Mouse (Mus musculus) liver, embryonic 14.5 days (tissue): ENCODE measurements around the gene Mapk7. TPM values are rescaled to one million over a fixed set of nuclear protein-coding genes. Genes with fewer than 3 reads are reported as not detected.

Experiments
- ATAC-seq: fragments of 200-750 bp; cut with Nextera tagmentation; 2 replicates; pipeline ENCODE4 v1.8.0; 2017; ENCODE audit warnings: moderate number of reproducible peaks, mild to moderate bottlenecking, moderate library complexity; ENCODE audit not compliant: insufficient read depth
- DNase-seq, 3 experiments: peaks; one replicate each; pipeline ENCODE4 v3.0.0-alpha.2; 2012 to 2013; ENCODE audit warnings: low read depth in 3 of 3, low spot score in 3 of 3
- H3K27ac ChIP-seq: fragments of 300-500 bp; sonication (generic); 2 replicates; pipeline ENCODE4 v1.5.1; 2014; ENCODE audit warnings: moderate library complexity, mild to moderate bottlenecking, control low read depth, inconsistent platforms
- H3K27me3 ChIP-seq: fragments of 300-500 bp; sonication (generic); 2 replicates; pipeline ENCODE4 v1.6.1; 2014; ENCODE audit warnings: mild to moderate bottlenecking, low read length, moderate library complexity; ENCODE audit not compliant: control insufficient read depth, insufficient read depth
- H3K36me3 ChIP-seq: fragments of 300-500 bp; sonication (generic); replicated peaks from 2 replicates; pipeline ENCODE4 v1.6.1; 2014; ENCODE audit warnings: low read depth; ENCODE audit not compliant: control insufficient read depth, insufficient read depth
- H3K4me1 ChIP-seq, 2 experiments: fragments of 200-500 bp in 1 of 2; fragments of 300-500 bp in 1 of 2; sonication (generic) in 1 of 2; replicated peaks; 2 replicates each; pipeline ENCODE4 v1.6.1; 2012 to 2014; ENCODE audit warnings: antibody characterized with exemption in 1 of 2, inconsistent platforms in 1 of 2, low read length in 1 of 2; ENCODE audit not compliant: control insufficient read depth in 2 of 2, insufficient read depth in 2 of 2
- H3K4me2 ChIP-seq: fragments of 300-500 bp; sonication (generic); 2 replicates; pipeline ENCODE4 v1.6.1; 2014; ENCODE audit warnings: low read depth, mild to moderate bottlenecking, control low read depth, moderate library complexity
- H3K4me3 ChIP-seq, 2 experiments: fragments of 200-500 bp in 1 of 2; fragments of 300-500 bp in 1 of 2; sonication (generic) in 1 of 2; 2 replicates each; pipeline ENCODE4 v1.5.1; 2012 to 2014; ENCODE audit warnings: low read depth in 2 of 2, low read length in 2 of 2, mild to moderate bottlenecking in 2 of 2, control low read depth in 1 of 2, inconsistent platforms in 1 of 2, moderate library complexity in 1 of 2; ENCODE audit not compliant: insufficient read depth in 1 of 2
- H3K9ac ChIP-seq: fragments of 300-500 bp; sonication (generic); replicated peaks from 2 replicates; pipeline ENCODE4 v1.6.1; 2014; ENCODE audit warnings: mild to moderate bottlenecking, control low read depth, moderate library complexity
- H3K9me3 ChIP-seq: fragments of 300-500 bp; sonication (generic); 2 replicates; pipeline ENCODE4 v1.6.1; 2016; ENCODE audit warnings: low read length, mixed read lengths; ENCODE audit not compliant: control insufficient read depth
- CTCF ChIP-seq: IDR thresholded peaks from 2 replicates; pipeline ENCODE4 v1.5.1; 2016; ENCODE audit warnings: antibody characterized with exemption, low read depth, control low read depth
- EP300 ChIP-seq: IDR thresholded peaks from 2 replicates; pipeline ENCODE4 v1.6.1; 2016; ENCODE audit warnings: antibody characterized with exemption, low read depth
- WGBS: fragments of 180-500 bp; shearing (Covaris S2); extraction: QIAGEN DNeasy Blood & Tissue Kit; methylation state at CpG from one replicate; pipeline ENCODE4 v1.1.7; 2014; ENCODE audit not compliant: insufficient replicate concordance; 5-methylcytosine and 5-hydroxymethylcytosine counted together
- polyA plus RNA-seq, 2 experiments: library from polyadenylated mRNA; depleted of rRNA in 1 of 2; stranded (reverse) in 1 of 2; unstranded in 1 of 2; fragments of >200 nt; fragmentation: Nextera tagmentation in 1 of 2; extraction: Ambion mirVana in 1 of 2; gene quantifications; 2 replicates each; pipeline versions ENCODE4 v1.2.1 to v1.2.3; 2012 to 2014

The Mapk7 gene
- polyA plus RNA-seq, 2 experiments: 4.8 to 6.4 TPM

GRCm38 (mm10) chr11:61484256-61484612 is 10.0 kb downstream of the Mapk7 start:
- Histone ChIP-seq H3K36me3 (no peaks in the 10 kb centered on the region), H3K4me1 (no peaks in the 10 kb centered on the region), H3K27me3 (no peaks in the 10 kb centered on the region), H3K4me3 (no peak overlapping the region), H3K27ac (no peak overlapping the region), H3K9me3 (no peaks in the 10 kb centered on the region), H3K4me2 (no peak overlapping the region), H3K9ac (no peak overlapping the region)
- TF ChIP-seq EP300: no peak
- no peak for TF ChIP-seq CTCF
- ATAC-seq (no peak), DNase-seq (no peak)
- 40% methylated on average over 10 of the region's 10 CpGs for WGBS

- Histone ChIP-seq H3K4me1 (no peaks in the 10 kb centered on the region), H3K4me3 (no peak overlapping the region), H3K36me3 (no peaks in the 10 kb centered on the region), H3K9me3 (no peaks in the 10 kb centered on the region), H3K27me3 (no peaks in the 10 kb centered on the region), H3K27ac (no peak overlapping the region), H3K9ac (no peak overlapping the region), H3K4me2 (no peak overlapping the region)
- ATAC-seq: no peak
- 76% methylated on average over 13 of the region's 13 CpGs for WGBS
- no peak for DNase-seq
- TF ChIP-seq EP300 (no peak), CTCF (no peak)
These were observed 10.9 kb downstream of the Mapk7 start for GRCm38 (mm10) chr11:61483226-61483845.

- Histone ChIP-seq H3K4me2 (no peak overlapping the region), H3K4me3 (no peak overlapping the region), H3K9ac (no peak overlapping the region), H3K27ac (no peak overlapping the region), H3K9me3 (no peaks in the 10 kb centered on the region), H3K27me3 (no peaks in the 10 kb centered on the region), H3K4me1 (no peaks in the 10 kb centered on the region), H3K36me3 (no peaks in the 10 kb centered on the region)
- 44% methylated on average over 9 of the region's 9 CpGs for WGBS
- DNase-seq (no peak), ATAC-seq (no peak)
- no peak for TF ChIP-seq CTCF
- no peak for TF ChIP-seq EP300
These were observed 12.7 kb downstream of the Mapk7 start for GRCm38 (mm10) chr11:61481239-61482090.

GRCm38 (mm10) chr11:61478788-61479187 is 15.4 kb downstream of the Mapk7 start:
- DNase-seq (no peak), ATAC-seq (no peak)
- no peaks in the 10 kb centered on the region for H3K4me1 ChIP-seq
- TF ChIP-seq EP300 (no peak), CTCF (no peak)
- no peak overlapping the region for H3K9ac ChIP-seq
- H3K27me3 ChIP-seq: no peaks in the 10 kb centered on the region
- WGBS: 54% methylated on average over 4 of the region's 4 CpGs
- H3K4me2 ChIP-seq: no peak overlapping the region
- H3K9me3 ChIP-seq: no peaks in the 10 kb centered on the region
- H3K4me3 ChIP-seq: no peak overlapping the region
- H3K27ac ChIP-seq: no peak overlapping the region
- H3K36me3 ChIP-seq: no peaks in the 10 kb centered on the region
